Mouse (Mus musculus): ENCODE data around the gene AB124611.
"Not testable (repeated sequence)": the region's sequence is repeated elsewhere in the genome, so short reads cannot be mapped to it uniquely, and the experiment has no call there.

AB124611 gene

DNA sequence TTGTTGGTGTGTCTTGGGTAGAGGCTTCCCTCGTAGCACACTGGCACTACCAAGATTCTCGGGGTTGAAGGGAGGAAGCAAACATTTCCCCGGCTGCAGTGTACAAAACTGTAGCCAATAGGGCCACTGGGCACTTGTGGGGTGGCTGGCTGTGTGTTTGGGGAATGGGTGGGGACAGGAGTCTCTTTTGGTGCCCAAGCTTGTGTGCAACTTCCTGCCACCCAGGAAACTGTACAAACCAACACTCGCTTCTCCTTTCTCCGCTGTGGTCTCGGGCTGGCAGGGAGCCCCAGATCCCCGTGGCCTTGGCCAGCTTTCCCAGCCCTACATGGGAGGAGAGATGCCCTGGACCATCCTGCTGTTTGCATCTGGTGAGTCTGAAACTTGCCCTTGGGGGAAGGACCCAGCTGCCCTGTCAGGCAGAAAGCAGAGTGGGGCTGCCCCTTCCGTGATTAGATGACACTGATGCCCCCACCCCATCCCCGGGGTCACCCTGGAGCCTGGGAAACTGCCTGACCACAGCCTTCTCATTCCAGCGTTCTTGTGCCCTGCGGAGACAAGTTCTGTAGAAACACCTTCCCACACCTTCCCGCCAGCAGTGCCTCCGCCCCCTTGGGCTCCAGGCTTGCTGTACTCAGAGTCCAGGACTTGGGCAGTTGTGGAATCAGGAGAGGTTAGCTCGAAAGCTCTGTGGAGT lies at the start of gene AB124611:
Gene AB124611 (plus strand): TSS at position 240 of the 697 bp plus-strand sequence.
- peak; percentile 63 to 78 for DNase-seq (ENCODE audit: low spot score in 2 of 2)

GRCm38 (mm10) chr9:21477707-21478106 lies 48.3 kb upstream of the AB124611 start:
- no peak for DNase-seq (ENCODE audit: low spot score in 2 of 2)

GRCm38 (mm10) chr9:21484065-21484464 lies 41.9 kb upstream of the AB124611 start:
- no peak for DNase-seq (ENCODE audit: low spot score in 2 of 2)

DNA sequence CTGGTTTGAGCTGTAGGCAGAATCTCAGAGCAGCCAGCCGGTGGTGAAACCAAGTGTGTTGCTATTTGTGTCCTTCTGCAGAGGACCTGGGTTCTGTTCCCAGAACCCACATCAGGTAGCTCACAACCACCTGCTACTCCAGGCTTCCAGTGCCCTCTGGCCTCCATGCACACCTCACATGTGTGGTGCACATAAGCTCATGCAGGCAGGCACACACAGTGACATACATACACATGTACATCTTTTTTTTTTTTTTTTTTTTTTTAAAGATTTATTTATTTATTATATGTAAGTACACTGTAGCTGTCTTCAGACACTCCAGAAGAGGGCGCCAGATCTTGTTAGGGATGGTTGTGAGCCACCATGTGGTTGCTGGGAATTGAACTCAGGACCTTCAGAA lies 37.7 kb upstream of the AB124611 start:
- DNase-seq (ENCODE audit: low spot score in 2 of 2) = not testable (repeated sequence)

- no peak for DNase-seq (ENCODE audit: low spot score in 2 of 2)
These were observed 35.3 kb upstream of the AB124611 start for GRCm38 (mm10) chr9:21490696-21491095.

GRCm38 (mm10) chr9:21493907-21494306 lies 32.1 kb upstream of the AB124611 start:
- DNase-seq (ENCODE audit: low spot score in 2 of 2) = no peak

DNA sequence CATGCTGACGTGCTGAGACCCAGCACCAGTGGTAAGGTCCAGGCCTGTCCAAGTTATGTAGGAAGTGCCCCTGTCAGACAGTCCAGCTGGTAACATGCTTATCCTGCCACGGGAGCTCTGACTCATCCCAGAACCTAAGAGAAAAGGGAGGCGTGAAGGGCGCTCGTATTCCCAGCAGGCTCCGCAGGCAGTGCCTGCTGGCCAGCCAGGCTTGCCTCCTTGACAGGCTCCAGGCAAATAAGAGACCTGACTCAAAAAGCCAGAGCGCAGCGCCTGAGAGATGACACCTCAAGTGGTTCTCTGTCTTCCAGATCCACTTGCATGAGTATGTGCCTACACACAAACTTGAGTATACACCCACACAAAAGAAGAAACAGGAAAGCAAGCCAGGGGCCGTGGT lies 31.2 kb upstream of the AB124611 start:
- DNase-seq (ENCODE audit: low spot score in 2 of 2) = no peak

DNA sequence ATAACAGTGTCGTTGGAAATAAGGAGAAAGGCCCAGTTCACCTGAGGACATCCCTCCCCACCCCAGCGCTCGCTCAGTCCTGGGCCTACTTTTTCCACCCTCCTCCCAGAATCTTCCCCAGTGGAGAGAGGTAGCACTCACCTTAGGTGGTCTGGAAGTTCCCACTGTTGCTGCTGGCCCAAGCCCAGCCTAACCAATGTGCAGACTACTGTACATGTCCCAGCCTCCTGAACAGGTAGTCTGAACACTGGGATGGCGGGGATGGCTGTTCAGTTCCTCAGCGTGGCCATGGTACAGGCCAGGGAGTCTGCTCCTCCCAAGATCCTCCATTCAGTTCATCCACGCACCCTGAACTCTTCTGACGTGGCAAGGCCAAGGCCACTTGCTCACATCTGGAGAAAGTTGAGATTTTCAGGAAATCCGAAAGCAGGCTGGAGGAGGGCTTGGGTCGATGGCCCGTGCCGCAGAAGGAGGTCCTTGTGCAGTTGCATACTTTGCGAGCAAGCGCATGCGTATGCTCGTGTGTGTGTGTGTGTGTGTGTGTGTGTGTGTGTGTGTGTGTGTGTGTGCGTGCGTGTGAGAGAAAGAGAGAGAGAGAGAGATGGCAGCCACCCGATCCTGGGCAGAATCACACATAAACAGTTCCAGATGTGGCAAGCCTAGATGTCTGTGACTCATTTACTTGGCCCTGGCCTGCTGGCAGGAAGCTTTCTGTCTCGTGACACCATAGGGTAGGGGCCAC lies 29.5 kb upstream of the AB124611 start:
- no peak for DNase-seq (ENCODE audit: low spot score in 2 of 2)

DNA sequence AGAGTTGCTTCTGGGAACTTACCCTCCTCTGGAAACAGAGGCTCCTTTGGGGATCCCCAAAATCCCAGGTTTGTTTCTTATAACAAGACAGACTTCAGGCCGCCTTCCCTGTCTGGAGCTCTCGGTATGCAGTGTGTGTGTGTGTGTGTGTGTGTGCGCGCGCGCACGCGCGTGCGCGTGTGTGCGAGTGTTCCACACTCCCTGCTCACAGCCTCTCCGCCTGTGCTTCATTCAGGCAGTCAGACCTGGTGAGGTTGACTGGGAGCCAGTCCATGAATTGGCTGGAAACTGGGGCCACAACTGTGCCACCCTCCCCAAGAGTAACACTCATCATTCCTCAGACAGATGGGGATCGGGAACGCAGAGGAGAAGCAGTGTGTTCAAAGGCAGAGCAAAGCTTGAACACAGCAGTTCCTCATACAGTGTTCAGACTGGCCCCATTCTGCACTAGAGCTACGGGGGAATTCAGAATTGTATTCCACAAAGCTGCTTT lies 28.9 kb upstream of the AB124611 start:
- no peak for DNase-seq (ENCODE audit: low spot score in 2 of 2)

GRCm38 (mm10) chr9:21497664-21498063 lies 28.3 kb upstream of the AB124611 start:
- no peak for DNase-seq (ENCODE audit: low spot score in 2 of 2)

DNA sequence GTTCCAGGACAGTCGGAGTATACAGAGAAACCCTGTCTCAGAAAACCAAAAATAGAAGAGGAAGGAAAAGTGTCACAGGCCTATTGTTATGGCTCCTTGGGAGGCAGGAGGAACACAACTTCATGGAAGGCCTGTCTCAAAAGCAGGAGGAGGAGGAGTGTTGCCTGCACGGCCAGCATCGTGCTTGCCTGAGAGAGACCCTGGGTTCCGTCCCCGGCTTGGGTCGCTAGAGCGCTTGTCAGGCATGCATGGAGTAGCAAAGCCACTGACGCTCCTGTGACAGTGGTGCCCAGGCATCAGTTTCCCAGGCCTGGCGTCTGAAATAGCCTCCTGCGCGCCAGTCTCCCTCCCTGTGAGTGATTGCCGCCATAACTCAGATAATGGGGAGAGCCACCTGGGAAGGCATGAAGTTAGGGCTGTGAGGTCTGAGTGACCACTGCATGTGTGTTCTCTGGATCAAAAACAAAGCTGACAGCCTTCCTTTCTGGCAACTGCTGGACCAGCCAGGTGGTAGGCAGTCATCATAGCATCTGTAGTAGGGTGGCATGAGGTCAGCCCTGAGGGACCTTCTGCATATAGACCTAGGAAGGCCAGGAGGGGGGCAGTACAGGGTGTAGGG lies 27.6 kb upstream of the AB124611 start:
- DNase-seq (ENCODE audit: low spot score in 2 of 2) = no peak

- DNase-seq (ENCODE audit: low spot score in 2 of 2) = no peak
These were observed 22.6 kb upstream of the AB124611 start for GRCm38 (mm10) chr9:21503352-21503751.

DNA sequence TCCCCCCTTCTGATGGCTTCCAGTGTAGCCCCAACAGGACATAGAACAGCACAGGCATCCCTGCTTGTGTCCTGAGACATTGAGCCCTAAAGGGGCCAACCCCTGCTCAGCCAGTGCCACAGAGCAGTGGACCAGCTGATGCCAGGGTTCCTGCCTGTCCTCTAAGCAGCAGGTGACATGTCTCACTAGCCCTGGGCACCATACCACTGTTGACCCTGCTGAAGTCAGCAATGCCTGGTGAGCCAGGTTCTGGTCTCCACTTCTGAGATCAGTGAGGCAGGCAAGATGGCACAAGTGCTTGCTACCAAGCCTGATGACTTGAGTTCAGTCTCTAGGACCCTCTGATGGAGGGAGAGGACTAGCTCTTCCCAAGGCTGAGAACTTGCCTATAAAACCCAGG lies 20.2 kb upstream of the AB124611 start:
- no peak for DNase-seq (ENCODE audit: low spot score in 2 of 2)

GRCm38 (mm10) chr9:21507753-21508430 lies 18.1 kb upstream of the AB124611 start:
- DNase-seq (ENCODE audit: low spot score in 2 of 2) = no peak

GRCm38 (mm10) chr9:21508871-21509404 lies 17.0 kb upstream of the AB124611 start:
- DNase-seq (ENCODE audit: low spot score in 2 of 2) = no peak

DNA sequence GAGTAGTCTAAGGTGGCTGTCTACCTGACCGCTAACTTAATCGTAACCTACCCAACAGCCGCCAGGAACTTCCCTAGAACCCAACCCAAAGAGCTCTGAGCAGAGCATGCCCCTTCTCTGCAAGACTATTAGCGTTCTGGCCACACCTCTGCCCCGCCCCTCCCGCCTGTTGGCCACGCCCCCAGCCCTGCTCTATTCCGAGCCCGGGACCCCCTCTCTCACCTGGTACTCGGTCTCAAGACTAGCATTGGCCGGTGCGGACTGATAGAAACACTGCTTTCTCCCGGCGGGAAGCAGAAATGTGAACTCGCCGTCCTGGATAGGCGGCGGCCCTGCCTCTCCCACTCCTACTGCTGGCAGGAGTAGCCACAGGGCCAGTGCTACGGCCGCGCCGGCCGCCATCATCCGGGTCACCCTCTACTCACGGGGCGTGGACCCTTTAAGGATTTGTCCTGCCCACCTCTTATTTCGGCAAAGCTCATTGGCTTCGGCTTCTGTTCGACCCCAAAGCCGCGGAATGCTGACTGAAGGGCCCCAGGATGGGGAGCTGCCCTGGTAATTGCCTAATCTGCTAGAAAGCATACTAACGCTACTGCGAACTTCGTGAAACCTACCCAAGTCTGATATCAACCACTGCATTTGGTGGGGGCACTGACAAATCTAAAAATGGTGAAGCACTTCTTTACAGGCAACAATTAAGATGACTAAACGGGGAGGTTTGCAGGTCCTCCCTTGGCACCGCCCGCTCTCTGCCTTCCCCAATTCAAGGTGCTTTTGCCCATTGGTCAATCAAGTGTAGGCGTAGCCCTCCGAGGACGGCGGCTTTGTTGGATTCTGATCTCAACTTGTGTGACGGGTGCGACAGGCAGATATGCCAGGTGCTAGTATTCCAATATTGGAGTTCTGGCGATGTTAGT lies 15.9 kb upstream of the AB124611 start, which contains the start of gene Tmed1:
Gene Tmed1 (minus strand): TSS at position 481 of the 917 bp plus-strand sequence.
- DNase-seq (ENCODE audit: low spot score in 2 of 2) = peak; percentile 94 to 96

GRCm38 (mm10) chr9:21510689-21511015 lies 15.3 kb upstream of the AB124611 start:
- no peak for DNase-seq (ENCODE audit: low spot score in 2 of 2)

GRCm38 (mm10) chr9:21511052-21511451 lies 14.9 kb upstream of the AB124611 start:
- no peak for DNase-seq (ENCODE audit: low spot score in 2 of 2)

GRCm38 (mm10) chr9:21513466-21513865 lies 12.5 kb upstream of the AB124611 start:
- no peak for DNase-seq (ENCODE audit: low spot score in 2 of 2)

- no peak for DNase-seq (ENCODE audit: low spot score in 2 of 2)
These were observed 8.0 kb upstream of the AB124611 start for GRCm38 (mm10) chr9:21517947-21518495.
